Mouse (Mus musculus) CH12.LX (cell line): Measurements from ENCODE around the gene Hmga1b. TPM values are rescaled to one million over a fixed set of nuclear protein-coding genes. Genes with fewer than 3 reads are reported as not detected.
A peak's percentile ranks its signal among the peaks of the same experiment; 100 is the strongest.

Experiments used
- DNase-seq: peaks from one replicate; pipeline ENCODE4 v3.0.0-alpha.2; 2013; ENCODE audit errors: extremely low read depth
- H3K27ac ChIP-seq: 2 replicates; pipeline ENCODE4 v1.5.1; 2012; ENCODE audit warnings: low read depth, mild to moderate bottlenecking, control low read depth, moderate library complexity; ENCODE audit not compliant: insufficient read depth
- H3K27me3 ChIP-seq: replicated peaks from 2 replicates; pipeline ENCODE3; 2012; ENCODE audit warnings: inconsistent platforms
- H3K36me3 ChIP-seq, 2 experiments: replicated peaks in 1 of 2; 2 replicates each; pipeline versions ENCODE3 to v1.6.1; 2012; ENCODE audit warnings: inconsistent platforms in 1 of 2, low read length in 1 of 2, mild to moderate bottlenecking in 1 of 2, mixed read lengths in 1 of 2, moderate library complexity in 1 of 2; ENCODE audit not compliant: control insufficient read depth in 1 of 2, insufficient read depth in 1 of 2
- H3K4me1 ChIP-seq, 2 experiments: 2 replicates each; pipeline ENCODE4 v1.6.1; 2012; ENCODE audit warnings: inconsistent platforms in 1 of 2, moderate library complexity in 1 of 2; ENCODE audit not compliant: insufficient read depth in 2 of 2, control insufficient read depth in 1 of 2
- H3K4me2 ChIP-seq: 2 replicates; pipeline ENCODE4 v1.6.1; 2012; ENCODE audit warnings: low read depth, mild to moderate bottlenecking, control low read depth; ENCODE audit not compliant: poor library complexity, insufficient read depth, severe bottlenecking
- H3K4me3 ChIP-seq, 3 experiments: fragments of 150-350 bp in 1 of 3; sonication (generic) in 1 of 3; replicated peaks in 1 of 3; 2 replicates each; pipeline versions ENCODE3 to v1.5.1; 2011 to 2012; ENCODE audit warnings: low read depth in 2 of 3, low read length in 2 of 3, mild to moderate bottlenecking in 2 of 3, moderate library complexity in 2 of 3, control low read depth in 1 of 3, improper control_type of control experiment in 1 of 3, inconsistent platforms in 1 of 3, mixed read lengths in 1 of 3; ENCODE audit not compliant: poor library complexity in 1 of 3
- H3K79me2 ChIP-seq: replicated peaks from 2 replicates; pipeline ENCODE4 v1.6.1; 2012; ENCODE audit warnings: mild to moderate bottlenecking, moderate library complexity; ENCODE audit not compliant: control insufficient read depth, poor library complexity, insufficient read depth, severe bottlenecking; ENCODE audit errors: extremely low read depth
- H3K9ac ChIP-seq: 2 replicates; pipeline ENCODE4 v1.6.1; 2012; ENCODE audit warnings: low read depth, mild to moderate bottlenecking, control low read depth, moderate library complexity; ENCODE audit not compliant: insufficient read depth
- H3K9me3 ChIP-seq: replicated peaks from 2 replicates; pipeline ENCODE3; 2012; ENCODE audit warnings: low read length, inconsistent platforms, mixed read lengths
- CTCF ChIP-seq, 2 experiments: IDR thresholded peaks in 1 of 2; conservative IDR thresholded peaks in 1 of 2; 2 replicates each; pipeline ENCODE4 v1.5.1; 2011 to 2012; ENCODE audit warnings: low read depth in 2 of 2, low read length in 2 of 2, improper control_type of control experiment in 1 of 2, inconsistent platforms in 1 of 2, mild to moderate bottlenecking in 1 of 2, moderate library complexity in 1 of 2
- ELF1 ChIP-seq: IDR thresholded peaks from 2 replicates; pipeline ENCODE4 v1.6.1; 2014; ENCODE audit warnings: low read depth, mild to moderate bottlenecking, inconsistent platforms, low read length, improper control_type of control experiment
- HCFC1 ChIP-seq: IDR thresholded peaks from 2 replicates; pipeline ENCODE4 v1.6.1; 2012; ENCODE audit warnings: low read depth, mild to moderate bottlenecking, inconsistent platforms, low read length, improper control_type of control experiment
- IRF4 ChIP-seq: IDR thresholded peaks from 2 replicates; pipeline ENCODE4 v1.6.1; 2014; ENCODE audit warnings: low read depth, mild to moderate bottlenecking, inconsistent platforms, low read length, improper control_type of control experiment
- JUN ChIP-seq: IDR thresholded peaks from 2 replicates; pipeline ENCODE4 v1.6.1; 2011; ENCODE audit warnings: low read depth, mild to moderate bottlenecking, low read length, improper control_type of control experiment, moderate library complexity; ENCODE audit not compliant: insufficient read depth
- JUND ChIP-seq: conservative IDR thresholded peaks from 2 replicates; pipeline ENCODE4 v1.6.1; 2011; ENCODE audit warnings: low read depth, low read length, improper control_type of control experiment
- MAFK ChIP-seq: IDR thresholded peaks from 2 replicates; pipeline ENCODE4 v1.6.1; 2011; ENCODE audit warnings: low read length, improper control_type of control experiment; ENCODE audit not compliant: insufficient replicate concordance
- MAZ ChIP-seq: IDR thresholded peaks from 2 replicates; pipeline ENCODE4 v1.6.1; 2012; ENCODE audit warnings: low read depth, mild to moderate bottlenecking, inconsistent platforms, low read length, improper control_type of control experiment, moderate library complexity
- MXI1 ChIP-seq: IDR thresholded peaks from 2 replicates; pipeline ENCODE4 v1.6.1; 2011; ENCODE audit warnings: mild to moderate bottlenecking, low read depth, low read length, improper control_type of control experiment
- NELFE ChIP-seq: IDR thresholded peaks from 2 replicates; pipeline ENCODE4 v1.6.1; 2011; ENCODE audit warnings: low read depth, low read length, improper control_type of control experiment
- NRF1 ChIP-seq: IDR thresholded peaks from 2 replicates; pipeline ENCODE4 v1.6.1; 2014; ENCODE audit warnings: low read depth, mild to moderate bottlenecking, inconsistent platforms, low read length, improper control_type of control experiment, moderate library complexity
- PAX5 ChIP-seq: IDR thresholded peaks from 2 replicates; pipeline ENCODE4 v1.6.1; 2012; ENCODE audit warnings: low read length, inconsistent platforms, mixed read lengths
- POLR2A ChIP-seq: IDR thresholded peaks from 2 replicates; pipeline ENCODE4 v1.6.1; 2011; ENCODE audit warnings: low read depth, mild to moderate bottlenecking, improper control_type of control experiment, low read length
- POLR2AphosphoS2 ChIP-seq: IDR thresholded peaks from 2 replicates; pipeline ENCODE4 v1.6.1; 2011; ENCODE audit warnings: low read depth, low read length, improper control_type of control experiment
- TBP ChIP-seq: conservative IDR thresholded peaks from 2 replicates; pipeline ENCODE4 v1.6.1; 2011; ENCODE audit warnings: low read depth, low read length, improper control_type of control experiment
- UBTF ChIP-seq: IDR thresholded peaks from 2 replicates; pipeline ENCODE4 v1.6.1; 2012; ENCODE audit warnings: low read depth, mild to moderate bottlenecking, inconsistent platforms, low read length, improper control_type of control experiment, moderate library complexity
- USF2 ChIP-seq: conservative IDR thresholded peaks from 2 replicates; pipeline ENCODE4 v1.6.1; 2011; ENCODE audit warnings: low read depth, low read length, improper control_type of control experiment
- ZC3H11A ChIP-seq: IDR thresholded peaks from 2 replicates; pipeline ENCODE4 v1.6.1; 2012; ENCODE audit warnings: low read depth, mild to moderate bottlenecking, inconsistent platforms, low read length, improper control_type of control experiment
- ZKSCAN1 ChIP-seq: IDR thresholded peaks from 2 replicates; pipeline ENCODE4 v1.6.1; 2012; ENCODE audit warnings: low read depth, inconsistent platforms, low read length, improper control_type of control experiment, borderline replicate concordance
- ZMIZ1 ChIP-seq: IDR thresholded peaks from 2 replicates; pipeline ENCODE4 v1.6.1; 2012; ENCODE audit warnings: low read depth, mild to moderate bottlenecking, inconsistent platforms, low read length, improper control_type of control experiment
- dilution Hi-C: fragments of 300-500 bp; cut with MboI; formaldehyde crosslinking; loops from 2 replicates; pipeline ENCODE4 v1.14.3; 2020; ENCODE audit warnings: low sequenced_read_pairs; ENCODE audit not compliant: extremely low pct_unique_long_range_greater_than_20kb, extremely low pct_ligation_motif_present
- in situ Hi-C: fragments of 300-500 bp; cut with MboI; formaldehyde crosslinking; loops from 3 replicates; pipeline ENCODE4 v1.14.3; 2019; ENCODE audit warnings: low sequenced_read_pairs, low pct_ligation_motif_present, low pct_unique_long_range_greater_than_20kb, mixed read lengths
- polyA plus RNA-seq: library from polyadenylated mRNA; unstranded; fragments of >175 nt; gene quantifications from 2 replicates; pipeline ENCODE4 v1.2.1, GENCODE M21; 2012; ENCODE audit warnings: low read depth; ENCODE audit not compliant: insufficient read length
- total RNA-seq, 2 experiments: library from RNA; depleted of rRNA; stranded (reverse); fragments of 300-350 nt in 1 of 2; fragments of >200 nt in 1 of 2; gene quantifications; 2 replicates each; pipeline ENCODE4 v1.2.3; 2012 to 2014

Hmga1b gene
- total and polyA plus RNA-seq, 3 experiments: 126 to 414 (median 167) TPM

- no peak overlapping the region for H3K27ac ChIP-seq
- no peak overlapping the region for H3K9ac ChIP-seq
- H3K36me3 ChIP-seq: peaks cover 36 to 53% of the 10 kb centered on the region in 2 experiments
- no peaks in the 10 kb centered on the region for H3K9me3 ChIP-seq
- dilution Hi-C loops: no loop called here
- TF ChIP-seq POLR2A (no peak), HCFC1 (no peak), ZMIZ1 (no peak)
- H3K79me2 ChIP-seq: no peaks in the 10 kb centered on the region
- no peaks in the 10 kb centered on the region for H3K27me3 ChIP-seq
- peaks cover 6 to 12% of the 10 kb centered on the region in 2 experiments for H3K4me1 ChIP-seq
- in situ Hi-C loops: no loop called here
- no peak overlapping the region for H3K4me3 ChIP-seq
- no peak overlapping the region for H3K4me2 ChIP-seq
- DNase-seq: no peak
Measured at GRCm38 (mm10) chr11:120804769-120805168, 42.2 kb downstream of the Hmga1b start.

- H3K27ac ChIP-seq: no peak overlapping the region
- in situ Hi-C loops (no loop called here), dilution Hi-C loops (no loop called here)
- peaks cover 45 to 62% of the 10 kb centered on the region in 2 experiments for H3K36me3 ChIP-seq
- H3K79me2 ChIP-seq: no peaks in the 10 kb centered on the region
- no peak for DNase-seq
- no peak overlapping the region for H3K4me2 ChIP-seq
- H3K4me3 ChIP-seq: no peak overlapping the region
- H3K9ac ChIP-seq: no peak overlapping the region
- TF ChIP-seq MAFK (no peak), POLR2A (peak; percentile 28; the same call in 1 of the 2 replicates), CTCF (conservative IDR thresholded peaks at IDR 0.05 in 1 of 2, IDR thresholded peaks at IDR 0.05 in 1 of 2; ENCODE audit: low read depth in 2 of 2, low read length in 2 of 2) (no peak), POLR2AphosphoS2 (peak; percentile 93)
- no peaks in the 10 kb centered on the region for H3K27me3 ChIP-seq
- no peaks in the 10 kb centered on the region for H3K9me3 ChIP-seq
- peaks cover 3% of the 10 kb centered on the region in 2 experiments for H3K4me1 ChIP-seq
Measured at GRCm38 (mm10) chr11:120805375-120806298, 43.0 kb downstream of the Hmga1b start.

GRCm38 (mm10) chr11:120808010-120808409, 45.4 kb downstream of the Hmga1b start:
- no peak overlapping the region for H3K27ac ChIP-seq
- no peak overlapping the region for H3K4me2 ChIP-seq
- no peaks in the 10 kb centered on the region for H3K79me2 ChIP-seq
- no peak for TF ChIP-seq NRF1
- TF ChIP-seq TBP: no peak
- TF ChIP-seq HCFC1: no peak
- no peak for TF ChIP-seq ZC3H11A
- no peak for TF ChIP-seq MAZ
- no peak for TF ChIP-seq JUND
- TF ChIP-seq IRF4: no peak
- TF ChIP-seq PAX5: no peak
- TF ChIP-seq JUN: no peak
- no peak for TF ChIP-seq CTCF (conservative IDR thresholded peaks at IDR 0.05 in 1 of 2, IDR thresholded peaks at IDR 0.05 in 1 of 2; ENCODE audit: low read depth in 2 of 2, low read length in 2 of 2)
- no peak for TF ChIP-seq ZMIZ1
- TF ChIP-seq MXI1: no peak
- no peak for TF ChIP-seq ZKSCAN1
- TF ChIP-seq USF2: no peak
- no peak for TF ChIP-seq NELFE
- TF ChIP-seq POLR2AphosphoS2: no peak
- TF ChIP-seq ELF1: no peak
- no peak for TF ChIP-seq UBTF
- peaks cover 69 to 84% of the 10 kb centered on the region in 2 experiments for H3K36me3 ChIP-seq
- H3K4me1 ChIP-seq: no peaks in the 10 kb centered on the region
- no peaks in the 10 kb centered on the region for H3K27me3 ChIP-seq
- dilution Hi-C loops: no loop called here
- DNase-seq: no peak
- no peak overlapping the region for H3K4me3 ChIP-seq
- H3K9me3 ChIP-seq: no peaks in the 10 kb centered on the region
- in situ Hi-C loops: no loop called here
- no peak overlapping the region for H3K9ac ChIP-seq
